Mouse (Mus musculus): ENCODE measurements around the gene Sgms1.
A peak's percentile ranks its signal among the peaks of the same experiment; 100 is the strongest.

The Sgms1 gene

DNA sequence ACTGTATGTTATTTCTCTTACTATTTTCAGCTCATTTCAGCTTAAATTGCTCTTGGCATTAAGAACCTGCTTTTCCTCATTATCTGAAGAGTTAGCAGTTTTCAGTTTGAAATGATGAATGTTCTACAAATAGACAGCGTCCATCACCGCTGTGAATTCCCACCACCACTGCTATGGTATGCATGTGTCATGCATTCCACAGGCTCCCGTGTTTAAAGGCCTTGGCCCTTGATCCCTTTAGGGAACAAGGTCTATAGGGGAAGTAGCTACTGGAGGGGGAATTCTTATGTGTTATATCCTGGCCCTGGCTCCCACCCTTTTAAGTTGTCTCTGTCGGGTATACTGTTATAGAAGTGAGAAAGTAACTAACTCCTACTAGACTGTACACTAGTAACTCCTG lies 210.0 kb downstream of the Sgms1 start:
- DNase-seq (ENCODE audit: low read depth): no peak

DNA sequence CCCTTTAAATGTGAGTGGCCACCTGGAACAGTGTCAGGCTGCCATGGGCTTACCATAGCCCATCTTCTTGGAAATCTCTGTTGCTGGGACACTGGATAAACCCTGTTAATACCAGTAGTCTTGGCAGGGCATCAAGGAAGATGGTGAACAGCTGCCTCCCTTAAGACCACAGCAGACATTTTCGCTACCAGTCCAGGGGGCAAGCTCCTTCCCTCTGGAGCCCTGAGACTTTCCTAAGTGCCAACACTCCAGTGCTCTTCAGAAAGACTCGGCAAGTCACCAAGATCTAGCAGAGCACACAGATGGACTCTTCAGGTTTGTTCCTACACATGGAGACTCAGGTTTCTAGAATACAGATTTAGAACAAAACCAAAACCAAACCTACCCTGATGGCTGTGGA lies 211.4 kb downstream of the Sgms1 start:
- DNase-seq (ENCODE audit: low read depth): no peak

- no peak for DNase-seq (ENCODE audit: low read depth)
Measured at GRCm38 (mm10) chr19:32176458-32176857, 213.1 kb downstream of the Sgms1 start.

GRCm38 (mm10) chr19:32175991-32176390 lies 213.5 kb downstream of the Sgms1 start:
- DNase-seq (ENCODE audit: low read depth): no peak

GRCm38 (mm10) chr19:32175013-32175412 lies 214.5 kb downstream of the Sgms1 start:
- DNase-seq (ENCODE audit: low read depth): no peak

DNA sequence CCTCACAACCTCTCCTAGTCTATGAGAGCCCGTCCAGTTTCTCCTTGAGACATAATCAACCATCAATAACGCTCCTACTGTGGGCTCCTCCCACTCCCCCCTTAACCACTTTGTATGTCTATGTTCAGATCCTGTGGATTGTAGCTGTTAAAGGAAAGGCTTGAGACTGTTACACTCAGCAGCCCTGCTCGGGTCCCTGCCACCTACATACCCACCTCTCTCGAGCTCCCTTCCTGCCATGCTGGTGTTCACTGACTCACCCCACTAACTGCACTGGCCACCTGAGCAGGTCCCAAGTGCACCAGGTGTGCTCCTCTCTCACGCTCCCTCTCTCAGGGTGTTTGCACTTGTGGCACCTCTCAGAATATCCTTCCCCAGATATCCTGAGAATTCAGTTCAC lies 215.0 kb downstream of the Sgms1 start:
- no peak for DNase-seq (ENCODE audit: low read depth)

- DNase-seq (ENCODE audit: low read depth): no peak
Measured at GRCm38 (mm10) chr19:32173522-32174184, 215.9 kb downstream of the Sgms1 start.

DNA sequence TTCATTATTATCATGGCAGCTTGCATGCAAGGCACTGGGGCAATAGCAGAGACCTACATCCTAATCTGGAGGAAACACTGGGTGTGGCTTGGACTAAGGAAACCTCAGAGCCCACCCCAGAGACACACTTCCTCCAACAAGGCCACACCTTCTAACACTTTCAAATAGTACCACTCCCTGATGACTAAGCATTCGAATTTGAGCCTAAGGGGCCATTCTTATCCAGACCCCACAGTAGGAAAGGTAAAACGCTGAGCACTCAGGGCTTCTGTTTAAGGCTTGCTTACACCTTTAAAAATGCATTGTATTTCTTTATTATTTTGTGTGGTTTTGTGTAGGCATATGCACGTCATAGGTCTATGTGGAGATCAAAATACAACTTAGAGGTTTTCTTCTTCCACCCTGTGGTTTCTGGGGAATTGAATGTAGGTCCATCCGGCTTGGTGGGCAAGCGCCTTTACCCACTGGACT lies 217.0 kb downstream of the Sgms1 start:
- peak; percentile 73 for DNase-seq (ENCODE audit: low read depth)

- DNase-seq (ENCODE audit: low read depth): no peak
Measured at GRCm38 (mm10) chr19:32171981-32172380, 217.5 kb downstream of the Sgms1 start.

DNA sequence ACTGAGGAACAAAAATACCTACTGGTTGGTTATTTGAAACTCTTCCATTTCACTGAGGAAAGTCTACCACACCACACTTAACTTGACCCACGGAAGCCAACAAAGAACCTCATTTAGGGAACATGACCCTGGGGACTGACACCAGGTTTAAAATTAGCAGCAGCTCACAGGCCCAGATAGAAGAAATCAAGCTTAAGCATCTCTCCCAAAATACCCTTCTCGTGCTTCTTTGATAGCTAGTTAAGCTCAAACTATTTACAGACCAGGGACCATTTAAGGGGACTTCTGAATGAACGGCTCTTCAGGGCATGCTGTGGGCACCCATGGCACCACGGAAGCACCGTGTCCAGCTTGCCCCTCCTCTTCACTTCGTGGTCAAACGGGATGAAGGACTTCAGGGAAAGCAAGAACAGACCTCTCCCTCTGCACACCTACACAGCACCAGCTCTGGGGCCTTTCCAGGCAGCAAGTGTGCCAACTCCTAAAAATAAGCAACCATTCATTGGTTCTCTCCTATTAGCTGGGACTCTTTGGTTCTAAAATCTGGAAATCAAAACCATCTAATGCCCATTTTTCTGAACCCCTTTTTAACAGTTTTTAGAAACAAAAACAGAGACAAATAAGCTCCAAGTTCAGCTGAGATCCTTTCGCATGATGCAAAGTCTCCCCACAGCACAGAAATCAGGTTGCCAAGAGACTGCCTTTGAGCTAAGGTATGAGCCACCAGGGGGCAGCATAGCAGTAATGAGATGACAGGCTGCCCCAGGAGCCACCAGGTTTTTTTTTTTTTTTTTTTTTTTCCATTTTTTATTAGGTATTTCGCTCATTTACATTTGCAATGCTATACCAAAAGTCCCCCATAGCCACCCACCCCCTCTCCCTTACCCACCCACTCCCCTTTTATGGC lies 219.6 kb downstream of the Sgms1 start:
- DNase-seq (ENCODE audit: low read depth): no peak

DNA sequence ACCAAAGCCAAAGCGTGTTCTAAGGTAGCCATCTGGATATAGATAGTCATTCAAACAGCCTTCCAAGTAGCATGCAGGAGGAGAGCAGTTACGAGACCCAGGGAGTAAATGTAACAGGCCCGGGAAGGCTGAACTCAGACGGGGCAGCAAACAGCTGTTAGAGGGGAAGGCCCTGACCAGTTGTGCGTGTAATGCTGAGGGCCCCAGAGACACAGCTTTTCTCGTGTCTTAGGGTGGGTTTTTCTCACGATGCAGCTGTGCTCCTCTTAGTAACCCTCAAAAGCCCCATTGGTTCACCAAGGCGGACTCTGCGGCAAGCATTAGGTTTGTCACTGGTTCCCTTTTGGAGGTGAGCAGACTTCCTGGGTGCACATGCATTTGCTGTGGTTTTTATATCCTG lies 221.5 kb downstream of the Sgms1 start:
- no peak for DNase-seq (ENCODE audit: low read depth)

GRCm38 (mm10) chr19:32166823-32167605 lies 222.5 kb downstream of the Sgms1 start:
- no peak for DNase-seq (ENCODE audit: low read depth)

DNA sequence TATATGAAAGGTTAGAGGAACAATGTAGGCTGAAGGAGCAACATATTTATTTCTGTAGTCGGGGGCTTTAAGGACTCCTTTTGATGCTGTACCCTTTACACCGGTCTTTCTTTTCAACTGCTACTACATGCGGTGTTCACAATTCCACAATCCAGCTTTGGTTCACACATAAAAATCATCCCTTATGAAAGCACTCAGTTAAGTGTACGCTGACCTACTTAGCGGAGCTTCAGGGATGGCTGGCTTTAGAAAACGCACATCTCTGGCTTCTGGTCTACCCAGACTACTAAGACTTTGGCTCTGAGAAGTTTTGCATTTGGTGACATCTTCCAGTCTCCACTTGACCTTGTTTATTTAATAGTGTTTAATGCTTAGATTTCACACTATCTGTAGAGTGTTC lies 223.8 kb downstream of the Sgms1 start:
- DNase-seq (ENCODE audit: low read depth): no peak

DNA sequence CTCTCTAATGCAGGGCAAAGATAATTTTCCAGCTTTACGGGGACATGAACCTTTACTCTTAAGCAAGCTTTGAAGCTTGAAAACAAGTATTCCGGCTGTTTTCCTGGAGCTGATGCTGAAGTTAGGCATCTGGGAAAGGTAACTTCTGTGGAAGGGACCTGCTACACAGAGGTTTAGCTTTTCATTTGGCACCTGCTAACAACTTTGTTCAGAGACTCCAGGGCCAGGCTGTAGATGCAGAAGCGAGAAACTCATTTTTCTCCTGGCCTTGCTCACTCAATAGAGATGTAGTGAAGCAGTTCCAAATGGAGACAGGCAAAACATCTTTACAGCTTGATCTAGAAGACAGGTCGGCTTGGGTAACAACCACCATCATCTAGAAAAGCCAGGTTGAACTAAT lies 225.4 kb downstream of the Sgms1 start:
- no peak for DNase-seq (ENCODE audit: low read depth)

- no peak for DNase-seq (ENCODE audit: low read depth)
Measured at GRCm38 (mm10) chr19:32159944-32160343, 229.6 kb downstream of the Sgms1 start.

- DNase-seq (ENCODE audit: low read depth): no peak
Measured at GRCm38 (mm10) chr19:32159168-32159567, 230.3 kb downstream of the Sgms1 start.

GRCm38 (mm10) chr19:32157045-32157444 lies 232.5 kb downstream of the Sgms1 start:
- no peak for DNase-seq (ENCODE audit: low read depth)

DNA sequence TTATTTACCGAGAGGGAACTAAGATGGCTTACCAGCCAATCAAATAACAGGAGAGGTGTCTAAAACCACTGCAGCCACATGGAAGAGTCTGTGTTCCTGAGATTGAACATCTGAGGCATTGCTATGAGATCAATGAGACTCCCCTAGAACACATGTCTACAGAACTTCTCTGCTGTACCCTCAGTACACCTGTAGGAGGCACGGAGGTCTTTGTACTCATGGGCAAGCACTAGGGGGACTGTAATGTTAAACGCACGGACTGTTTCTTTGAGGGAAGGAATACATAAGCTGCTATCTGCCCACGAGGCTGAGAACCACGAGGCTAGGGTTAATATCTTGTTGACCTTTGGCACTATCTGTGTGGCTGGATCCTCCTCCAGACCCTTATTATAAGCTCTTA lies 237.0 kb downstream of the Sgms1 start:
- no peak for DNase-seq (ENCODE audit: low read depth)

GRCm38 (mm10) chr19:32148710-32149109 lies 240.8 kb downstream of the Sgms1 start:
- no peak for DNase-seq (ENCODE audit: low read depth)

GRCm38 (mm10) chr19:32142383-32142782 lies 247.1 kb downstream of the Sgms1 start:
- DNase-seq (ENCODE audit: low read depth): no peak

DNA sequence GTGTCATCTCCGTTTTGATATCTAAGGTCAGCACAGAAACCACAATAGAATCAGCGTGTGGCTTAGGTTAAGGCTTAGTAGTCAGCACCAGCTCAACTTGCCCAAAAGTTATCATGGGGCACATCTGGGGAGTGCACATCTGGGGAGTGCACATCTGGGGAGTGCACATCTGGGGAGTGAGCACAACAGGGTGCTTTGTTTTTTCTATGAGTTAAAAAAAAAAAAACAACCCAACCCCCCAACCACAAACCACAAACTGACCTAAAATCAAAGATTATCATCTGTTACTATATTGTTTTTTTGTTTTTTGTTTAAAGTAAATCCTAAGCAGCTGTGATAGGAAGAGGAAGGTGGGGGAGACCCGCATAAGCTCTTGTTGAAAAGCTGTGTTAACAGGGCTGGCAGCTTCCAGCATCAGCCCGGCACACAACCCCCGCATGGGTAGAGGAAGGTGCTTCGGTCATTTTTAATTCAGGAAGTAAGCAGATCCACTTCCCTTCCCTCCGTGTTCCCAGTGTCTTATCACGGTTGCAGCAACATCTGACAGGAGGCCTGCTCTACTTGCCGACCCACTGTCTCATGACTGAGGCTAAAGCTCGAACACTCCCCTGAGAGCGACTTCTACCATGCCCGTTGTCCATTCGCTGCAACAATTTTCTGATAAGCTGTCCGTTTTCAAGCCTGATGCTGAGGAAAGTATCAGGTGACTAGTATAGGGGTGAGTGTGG lies 251.0 kb downstream of the Sgms1 start:
- no peak for DNase-seq (ENCODE audit: low read depth)

- DNase-seq (ENCODE audit: low read depth): no peak
Measured at GRCm38 (mm10) chr19:32137904-32138303, 251.6 kb downstream of the Sgms1 start.

Data from c-Kit-positive CD71-negative TER-119-negative erythroid progenitor cells, embryonic 14.5 days (primary cell).